Mouse (Mus musculus) stomach, embryonic 14.5 days (tissue): ENCODE measurements around the gene Rdh9. TPM values are rescaled to one million over a fixed set of nuclear protein-coding genes. Genes with fewer than 3 reads are reported as not detected.
"Not testable (repeated sequence)": the region's sequence is repeated elsewhere in the genome, so short reads cannot be mapped to it uniquely, and the experiment has no call there.

Experiments
- ATAC-seq: fragments of 200-750 bp; cut with Nextera tagmentation; 2 replicates; pipeline ENCODE4 v1.8.0; 2017; ENCODE audit warnings: low read depth, moderate TSS enrichment; ENCODE audit not compliant: insufficient number of reproducible peaks, insufficient read depth, low FRiP score
- H3K27ac ChIP-seq: fragments of 300-500 bp; sonication (generic); 2 replicates; pipeline ENCODE4 v1.5.1; 2014; ENCODE audit warnings: mild to moderate bottlenecking, low read length, moderate library complexity, mixed read lengths
- H3K27me3 ChIP-seq: fragments of 300-500 bp; sonication (generic); 2 replicates; pipeline ENCODE4 v1.6.1; 2014; ENCODE audit warnings: low read length, control low read depth, mixed read lengths; ENCODE audit not compliant: control insufficient read depth, insufficient read depth
- H3K36me3 ChIP-seq: fragments of 300-500 bp; sonication (generic); 2 replicates; pipeline ENCODE4 v1.6.1; 2014; ENCODE audit warnings: mild to moderate bottlenecking, control low read depth, low read length, moderate library complexity, mixed read lengths; ENCODE audit not compliant: control insufficient read depth, insufficient read depth
- H3K4me1 ChIP-seq: fragments of 300-500 bp; sonication (generic); 2 replicates; pipeline ENCODE4 v1.6.1; 2014; ENCODE audit warnings: low read length, control low read depth, mixed read lengths; ENCODE audit not compliant: control insufficient read depth, insufficient read depth
- H3K4me2 ChIP-seq: fragments of 300-500 bp; sonication (generic); replicated peaks from 2 replicates; pipeline ENCODE4 v1.6.1; 2014; ENCODE audit warnings: low read depth, low read length, control low read depth
- H3K4me3 ChIP-seq: fragments of 300-500 bp; sonication (generic); 2 replicates; pipeline ENCODE4 v1.5.1; 2014; ENCODE audit warnings: low read depth, low read length, control low read depth
- H3K9ac ChIP-seq: fragments of 300-500 bp; sonication (generic); replicated peaks from 2 replicates; pipeline ENCODE4 v1.6.1; 2014; ENCODE audit warnings: low read depth, mild to moderate bottlenecking, control low read depth, low read length, moderate library complexity, mixed read lengths
- H3K9me3 ChIP-seq: fragments of 300-500 bp; sonication (generic); 2 replicates; pipeline ENCODE4 v1.6.1; 2016; ENCODE audit warnings: low read depth, low read length, control low read depth; ENCODE audit not compliant: control insufficient read depth
- WGBS: fragments of 180-500 bp; shearing (Covaris S2); extraction: QIAGEN DNeasy Blood & Tissue Kit; methylation state at CpG from one replicate; pipeline ENCODE4 v1.1.7; 2014; 5-methylcytosine and 5-hydroxymethylcytosine counted together
- polyA plus RNA-seq: library from polyadenylated mRNA; unstranded; fragments of >200 nt; fragmentation: Nextera tagmentation; extraction: Ambion mirVana; gene quantifications from 2 replicates; pipeline ENCODE4 v1.2.1, GENCODE M21; 2014

Gene Rdh9
- polyA plus RNA-seq, 1 experiment from 2014 or later = not detected

GRCm38 (mm10) chr10:127750136-127750777 is 25.9 kb upstream of the Rdh9 start:
- 48% methylated on average over 24 of the region's 24 CpGs for WGBS
- H3K27ac ChIP-seq = no peak overlapping the region

DNA sequence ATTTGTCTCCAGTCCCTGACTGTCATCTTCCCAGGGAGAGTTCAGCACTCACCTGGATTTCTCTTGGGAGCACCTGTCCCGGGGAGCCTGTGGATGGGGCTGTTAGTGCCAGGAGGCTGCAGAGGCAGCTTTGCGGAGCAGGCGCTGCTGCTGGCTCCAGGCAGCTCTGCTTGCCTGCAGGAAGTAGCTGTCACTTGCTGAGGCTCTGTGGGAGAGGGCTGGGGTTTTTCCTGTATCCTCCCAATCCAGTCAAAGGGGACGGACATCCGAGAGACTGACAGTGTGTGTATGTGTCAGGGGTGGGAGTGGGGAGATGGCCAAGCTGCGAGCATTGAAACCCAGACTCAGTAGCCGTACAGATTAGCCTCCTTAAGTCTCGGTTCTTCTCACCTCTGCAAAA is 24.6 kb upstream of the Rdh9 start, which contains the start of gene Gpr182:
Gene Gpr182 (minus strand): TSS at position 185 of the 400 bp plus-strand sequence.
- Histone ChIP-seq H3K4me1 (peaks cover 18% of the 10 kb centered on the region; the same call in 1 of the 2 replicates), H3K36me3 (peaks cover 15% of the 10 kb centered on the region), H3K27ac (no peak within 1 kb of the TSS), H3K4me2 (peak within 1 kb of the TSS; percentile 25; the same call in 1 of the 2 replicates), H3K27me3 (no peaks in the 10 kb centered on the region), H3K9me3 (no peaks in the 10 kb centered on the region), H3K4me3 (no peak within 1 kb of the TSS), H3K9ac (no peak within 1 kb of the TSS)
- no peak for ATAC-seq
- WGBS = 37% methylated on average over 8 of the region's 8 CpGs

More at GRCm38 (mm10) chr10:127750136-127750777, 25.9 kb upstream of the Rdh9 start:
- ATAC-seq = no peak
- Histone ChIP-seq H3K36me3 (peaks cover 25% of the 10 kb centered on the region), H3K4me2 (peak overlapping the region; percentile 25), H3K4me3 (0 out of 2 replicates have a peak overlapping the region, but pooled peaks have one; percentile 6), H3K9me3 (no peaks in the 10 kb centered on the region), H3K9ac (no peak overlapping the region), H3K4me1 (peaks cover 13% of the 10 kb centered on the region; the same call in 1 of the 2 replicates), H3K27me3 (no peaks in the 10 kb centered on the region)

DNA sequence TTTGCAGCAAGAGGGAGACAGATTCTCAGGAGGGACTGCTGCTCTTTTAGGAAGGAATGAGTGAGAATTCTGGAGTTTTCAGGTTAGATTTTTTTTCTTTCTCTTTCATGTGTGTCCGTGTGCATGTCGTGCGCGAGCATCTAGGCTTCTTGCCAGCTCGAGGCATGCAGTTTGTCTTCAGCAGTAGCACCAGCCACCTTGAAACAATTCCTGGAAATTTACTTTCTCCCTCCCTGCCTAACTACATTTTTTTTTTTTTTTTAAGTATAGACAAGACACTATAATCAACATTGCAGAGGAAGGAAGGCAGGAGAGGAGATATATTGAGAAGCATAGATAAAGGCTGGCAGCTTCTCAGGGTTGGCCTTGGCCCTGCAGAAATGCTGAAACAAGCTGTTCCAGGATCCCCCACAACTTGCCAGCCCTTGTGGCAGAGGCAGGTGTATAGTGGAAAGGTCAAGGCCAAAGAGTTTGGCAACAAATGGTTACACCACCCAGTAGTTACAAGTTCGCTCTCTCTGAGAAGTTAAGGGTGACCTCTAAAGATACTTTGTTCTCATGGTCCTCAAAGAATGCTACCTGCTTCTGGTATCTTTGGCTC is 21.5 kb upstream of the Rdh9 start:
- no peak for ATAC-seq
- no peak overlapping the region for H3K27ac ChIP-seq

DNA sequence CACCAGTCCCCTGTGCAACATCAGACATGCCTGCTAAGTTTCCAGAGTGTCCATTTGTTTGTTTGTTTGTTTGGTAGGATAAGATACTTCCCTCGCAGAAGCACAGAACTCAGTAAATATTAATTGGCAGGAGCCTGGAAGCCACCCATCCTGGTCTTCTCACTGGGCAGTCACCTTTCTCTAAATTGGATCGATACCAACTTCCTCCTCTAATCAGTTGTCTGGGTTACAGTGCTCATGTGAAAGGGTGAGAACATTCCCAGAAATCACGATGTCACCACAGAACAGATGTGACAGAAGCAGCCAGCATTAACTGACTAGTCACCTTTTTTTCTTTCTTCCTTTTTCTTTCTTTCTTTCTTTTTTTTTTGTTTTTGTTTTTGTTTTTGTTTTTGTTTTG is 20.9 kb upstream of the Rdh9 start:
- Histone ChIP-seq H3K4me1 (0 out of 2 replicates have a peak, but pooled peaks cover 8% of the 10 kb centered on the region), H3K9ac (no peak overlapping the region), H3K9me3 (no peaks in the 10 kb centered on the region), H3K27ac (no peak overlapping the region), H3K27me3 (no peaks in the 10 kb centered on the region), H3K4me3 (no peak overlapping the region), H3K36me3 (no peaks in the 10 kb centered on the region), H3K4me2 (no peak overlapping the region)
- no peak for ATAC-seq
- 60% methylated on average over 3 of the region's 3 CpGs for WGBS

More for the DNA sequence above, 21.5 kb upstream of the Rdh9 start:
- Histone ChIP-seq H3K27me3 (no peaks in the 10 kb centered on the region), H3K9ac (no peak overlapping the region), H3K4me1 (0 out of 2 replicates have a peak, but pooled peaks cover 8% of the 10 kb centered on the region), H3K4me3 (no peak overlapping the region), H3K36me3 (no peaks in the 10 kb centered on the region), H3K4me2 (no peak overlapping the region), H3K9me3 (no peaks in the 10 kb centered on the region)
- WGBS = 59% methylated on average over 6 of the region's 6 CpGs

GRCm38 (mm10) chr10:127755770-127756468 is 20.3 kb upstream of the Rdh9 start:
- H3K4me2 ChIP-seq = peak overlapping the region; percentile 42
- H3K9ac ChIP-seq = no peak overlapping the region
- no peaks in the 10 kb centered on the region for H3K27me3 ChIP-seq
- 0 out of 2 replicates have a peak, but pooled peaks cover 8% of the 10 kb centered on the region for H3K4me1 ChIP-seq
- H3K4me3 ChIP-seq = peak overlapping the region; percentile 15; the same call in 1 of the 2 replicates
- WGBS = 25% methylated on average over 17 of the region's 18 CpGs
- H3K9me3 ChIP-seq = no peaks in the 10 kb centered on the region
- no peaks in the 10 kb centered on the region for H3K36me3 ChIP-seq
- ATAC-seq = no peak
- no peak overlapping the region for H3K27ac ChIP-seq

DNA sequence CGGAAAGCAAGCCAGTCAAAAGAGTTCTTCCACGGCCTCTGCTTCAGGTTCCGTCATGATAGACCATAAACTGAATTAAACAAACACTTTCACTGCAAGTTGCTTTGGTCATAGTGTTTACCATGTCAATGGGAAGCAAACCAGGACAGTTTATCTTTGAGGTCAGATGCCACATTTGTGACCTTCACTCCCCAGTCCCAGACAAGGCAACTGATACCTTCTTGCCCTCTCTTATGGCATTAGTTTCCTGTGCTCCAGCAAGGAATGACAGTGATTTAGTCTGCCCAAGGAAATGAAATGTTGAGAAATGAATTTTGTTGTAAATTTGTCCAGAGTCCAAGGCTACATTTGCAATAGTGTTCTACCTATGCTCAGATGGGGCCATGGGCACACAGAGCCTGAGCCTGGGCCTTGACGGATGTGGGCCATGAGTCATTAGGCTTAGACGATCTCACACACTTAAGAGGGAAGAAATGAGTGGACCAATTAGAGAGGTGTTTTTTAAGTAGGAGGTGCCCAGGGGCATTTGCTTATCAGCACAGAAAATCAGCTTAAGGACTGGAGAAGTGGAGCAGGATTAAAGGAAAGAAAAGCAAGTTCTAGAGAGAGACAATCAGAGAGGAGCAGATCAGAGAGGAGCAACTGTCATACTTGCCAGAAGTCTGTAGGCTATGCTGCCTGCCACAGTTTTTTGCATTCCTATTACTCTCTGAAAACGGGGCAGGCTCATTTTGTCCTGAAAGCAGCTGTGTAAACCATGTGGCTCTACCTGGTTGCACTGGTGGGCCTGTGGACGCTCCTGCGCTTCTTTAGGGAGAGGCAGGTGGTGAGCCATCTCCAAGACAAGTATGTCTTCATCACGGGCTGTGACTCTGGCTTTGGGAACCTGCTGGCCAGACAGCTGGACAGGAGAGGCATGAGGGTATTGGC is 16.7 kb upstream of the Rdh9 start, which contains the start of the genes Rdh1 and Rdh16f1:
Gene Rdh1 (plus strand): TSS at position 541 of the 930 bp plus-strand sequence.
Gene Rdh16f1 (plus strand): TSS at position 607 of the 930 bp plus-strand sequence.
- ATAC-seq = no peak
- Histone ChIP-seq H3K4me3 (no peak within 1 kb of the TSS), H3K27me3 (no peaks in the 10 kb centered on the region), H3K9me3 (no peaks in the 10 kb centered on the region), H3K27ac (no peak within 1 kb of the TSS), H3K4me1 (0 out of 2 replicates have a peak, but pooled peaks cover 10% of the 10 kb centered on the region), H3K36me3 (no peaks in the 10 kb centered on the region), H3K4me2 (no peak within 1 kb of the TSS), H3K9ac (no peak within 1 kb of the TSS)
- WGBS = 57% methylated on average over 8 of the region's 9 CpGs

DNA sequence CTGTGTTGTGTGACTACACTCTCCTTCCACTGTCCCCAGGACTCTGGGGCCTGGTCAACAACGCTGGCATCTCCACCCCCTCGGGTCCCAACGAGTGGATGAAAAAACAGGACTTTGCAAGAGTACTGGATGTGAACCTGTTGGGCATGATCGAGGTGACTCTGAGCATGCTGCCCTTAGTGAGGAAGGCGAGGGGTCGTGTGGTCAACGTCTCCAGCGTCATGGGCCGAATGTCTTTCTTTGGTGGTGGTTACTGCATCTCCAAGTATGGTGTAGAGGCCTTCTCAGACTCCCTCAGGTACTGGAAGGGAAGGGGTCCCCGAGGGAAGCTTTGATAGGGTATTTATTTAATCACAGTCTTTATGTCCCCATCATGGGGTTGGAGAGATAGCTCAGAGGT is 13.3 kb upstream of the Rdh9 start:
- H3K27ac ChIP-seq, H3K9me3 ChIP-seq, H3K4me3 ChIP-seq, H3K27me3 ChIP-seq, ATAC-seq, H3K4me2 ChIP-seq, H3K4me1 ChIP-seq, H3K9ac ChIP-seq, H3K36me3 ChIP-seq: not testable (repeated sequence)
- 85% methylated on average over 10 of the region's 10 CpGs for WGBS
